Mouse (Mus musculus): ENCODE results near the gene Tbccd1.

Gene Tbccd1

GRCm38 (mm10) chr16:22872397-22872796 is 14.9 kb upstream of the Tbccd1 start:
- DNase-seq (ENCODE audit: low spot score) = no peak

GRCm38 (mm10) chr16:22856773-22857172 is 696 bp downstream of the Tbccd1 start:
- DNase-seq (ENCODE audit: low spot score) = no peak

- peak; percentile 14 for DNase-seq (ENCODE audit: low spot score)
Measured at GRCm38 (mm10) chr16:22852709-22853108, 4.8 kb downstream of the Tbccd1 start.

- peak; percentile 15 for DNase-seq (ENCODE audit: low spot score)
Measured at GRCm38 (mm10) chr16:22848331-22848730, 9.1 kb downstream of the Tbccd1 start.

- DNase-seq (ENCODE audit: low spot score) = no peak
Measured at GRCm38 (mm10) chr16:22847686-22848085, 9.8 kb downstream of the Tbccd1 start.

GRCm38 (mm10) chr16:22845481-22845880 is 12.0 kb downstream of the Tbccd1 start:
- DNase-seq (ENCODE audit: low spot score) = no peak

GRCm38 (mm10) chr16:22844834-22845233 is 12.6 kb downstream of the Tbccd1 start:
- no peak for DNase-seq (ENCODE audit: low spot score)

GRCm38 (mm10) chr16:22844061-22844801 is 13.2 kb downstream of the Tbccd1 start:
- peak; percentile 86 for DNase-seq (ENCODE audit: low spot score)

- DNase-seq (ENCODE audit: low spot score) = no peak
Measured at GRCm38 (mm10) chr16:22842871-22843270, 14.6 kb downstream of the Tbccd1 start.

- no peak for DNase-seq (ENCODE audit: low spot score)
Measured at GRCm38 (mm10) chr16:22839146-22839857, 18.2 kb downstream of the Tbccd1 start.

- DNase-seq (ENCODE audit: low spot score) = no peak
Measured at GRCm38 (mm10) chr16:22832932-22833525, 24.4 kb downstream of the Tbccd1 start.

GRCm38 (mm10) chr16:22820731-22821130 is 36.7 kb downstream of the Tbccd1 start:
- no peak for DNase-seq (ENCODE audit: low spot score)

GRCm38 (mm10) chr16:22811477-22811876 is 46.0 kb downstream of the Tbccd1 start, which contains the start of gene Crygs:
Gene Crygs, minus strand, starts transcription at chr16:22811577.
- DNase-seq (ENCODE audit: low spot score) = no peak

- peak; percentile 67 for DNase-seq (ENCODE audit: low spot score)
Measured at GRCm38 (mm10) chr16:22807468-22808070, 49.9 kb downstream of the Tbccd1 start.

GRCm38 (mm10) chr16:22802786-22803185 is 54.7 kb downstream of the Tbccd1 start:
- DNase-seq (ENCODE audit: low spot score) = no peak

GRCm38 (mm10) chr16:22800849-22801109 is 56.7 kb downstream of the Tbccd1 start:
- DNase-seq (ENCODE audit: low spot score) = no peak

- DNase-seq (ENCODE audit: low spot score) = no peak
Measured at GRCm38 (mm10) chr16:22800026-22800848, 57.2 kb downstream of the Tbccd1 start.

GRCm38 (mm10) chr16:22798520-22798919 is 58.9 kb downstream of the Tbccd1 start:
- DNase-seq (ENCODE audit: low spot score) = no peak

- DNase-seq (ENCODE audit: low spot score) = no peak
Measured at GRCm38 (mm10) chr16:22797521-22797920, 59.9 kb downstream of the Tbccd1 start.

GRCm38 (mm10) chr16:22795497-22795896 is 62.0 kb downstream of the Tbccd1 start:
- no peak for DNase-seq (ENCODE audit: low spot score)

- DNase-seq (ENCODE audit: low spot score) = no peak
Measured at GRCm38 (mm10) chr16:22791235-22791634, 66.2 kb downstream of the Tbccd1 start.

GRCm38 (mm10) chr16:22789908-22790367 is 67.5 kb downstream of the Tbccd1 start:
- peak; percentile 49 for DNase-seq (ENCODE audit: low spot score)

Data from testis, postnatal 10 days (tissue).